Mouse (Mus musculus): ENCODE results near the gene Pax6. TPM values are rescaled to one million over a fixed set of nuclear protein-coding genes. Genes with fewer than 3 reads are reported as not detected.

Gene Pax6
- polyA plus RNA-seq (2015; fragmentation: Nextera tagmentation; extraction: Ambion mirVana): 0.38 TPM in 1 of 2 replicates, not detected in the other

- Histone ChIP-seq H3K9me3 (replicated peaks; ENCODE audit: low read length) (no peaks in the 10 kb centered on the region), H3K4me1 (replicated peaks; ENCODE audit: insufficient read depth, low read length) (peaks cover 2% of the 10 kb centered on the region), H3K4me3 (replicated peaks; ENCODE audit: low read depth, low read length) (peak within 1 kb of the TSS; percentile 11), H3K36me3 (ENCODE audit: insufficient read depth, low read length) (no peaks in the 10 kb centered on the region), H3K27ac (no peak within 1 kb of the TSS), H3K27me3 (ENCODE audit: insufficient read depth, low read length) (peaks cover 94% of the 10 kb centered on the region), H3K4me2 (ENCODE audit: low read length) (peak within 1 kb of the TSS; percentile 25), H3K9ac (ENCODE audit: low read depth, low read length) (no peak within 1 kb of the TSS)
- no peak for TF ChIP-seq CTCF (IDR thresholded peaks at IDR 0.05; ENCODE audit: low read depth)
- DNase-seq (ENCODE audit: low spot score) (no peak), ATAC-seq (replicated peaks; ENCODE audit: low FRiP score, low read depth) (no peak)
- under 1% methylated on average over 44 of the region's 44 CpGs for WGBS
These were observed at the start of gene Pax6 for GRCm38 (mm10) chr2:105668271-105669270. TSS of gene Pax6 (plus strand) at chr2:105668900.

- H3K27ac ChIP-seq: no peak overlapping the region
- H3K4me3 ChIP-seq (replicated peaks; ENCODE audit: low read depth, low read length): no peak overlapping the region
- DNase-seq (ENCODE audit: low spot score) (no peak), ATAC-seq (replicated peaks; ENCODE audit: low FRiP score, low read depth) (no peak)
- H3K36me3 ChIP-seq (ENCODE audit: insufficient read depth, low read length): no peaks in the 10 kb centered on the region
- 82% methylated on average over 2 of the region's 2 CpGs for WGBS
- no peaks in the 10 kb centered on the region for H3K9me3 ChIP-seq (replicated peaks; ENCODE audit: low read length)
- TF ChIP-seq CTCF (IDR thresholded peaks at IDR 0.05; ENCODE audit: low read depth): no peak
- H3K27me3 ChIP-seq (ENCODE audit: insufficient read depth, low read length): no peaks in the 10 kb centered on the region
- no peak overlapping the region for H3K9ac ChIP-seq (ENCODE audit: low read depth, low read length)
- no peak overlapping the region for H3K4me2 ChIP-seq (ENCODE audit: low read length)
- H3K4me1 ChIP-seq (replicated peaks; ENCODE audit: insufficient read depth, low read length): no peaks in the 10 kb centered on the region
These were observed 19.8 kb upstream of the Pax6 start for GRCm38 (mm10) chr2:105648933-105649332.

- Histone ChIP-seq H3K4me3 (replicated peaks; ENCODE audit: low read depth, low read length) (no peak overlapping the region), H3K27ac (no peak overlapping the region), H3K9ac (ENCODE audit: low read depth, low read length) (no peak overlapping the region), H3K36me3 (ENCODE audit: insufficient read depth, low read length) (no peaks in the 10 kb centered on the region), H3K27me3 (ENCODE audit: insufficient read depth, low read length) (peaks cover 49% of the 10 kb centered on the region), H3K9me3 (replicated peaks; ENCODE audit: low read length) (no peaks in the 10 kb centered on the region), H3K4me1 (replicated peaks; ENCODE audit: insufficient read depth, low read length) (peaks cover 4% of the 10 kb centered on the region; the same call in 1 of the 2 replicates), H3K4me2 (ENCODE audit: low read length) (no peak overlapping the region)
- 64% methylated on average over 8 of the region's 8 CpGs for WGBS
- DNase-seq (ENCODE audit: low spot score) (no peak), ATAC-seq (replicated peaks; ENCODE audit: low FRiP score, low read depth) (no peak)
- TF ChIP-seq CTCF (IDR thresholded peaks at IDR 0.05; ENCODE audit: low read depth): no peak
These were observed 12.2 kb upstream of the Pax6 start for GRCm38 (mm10) chr2:105656456-105656855.

- Histone ChIP-seq H3K9ac (ENCODE audit: low read depth, low read length) (no peak overlapping the region), H3K36me3 (ENCODE audit: insufficient read depth, low read length) (no peaks in the 10 kb centered on the region), H3K9me3 (replicated peaks; ENCODE audit: low read length) (no peaks in the 10 kb centered on the region), H3K27me3 (ENCODE audit: insufficient read depth, low read length) (peaks cover 72% of the 10 kb centered on the region), H3K4me2 (ENCODE audit: low read length) (no peak overlapping the region), H3K27ac (no peak overlapping the region), H3K4me3 (replicated peaks; ENCODE audit: low read depth, low read length) (no peak overlapping the region), H3K4me1 (replicated peaks; ENCODE audit: insufficient read depth, low read length) (peaks cover 4% of the 10 kb centered on the region; the same call in 1 of the 2 replicates)
- no peak for TF ChIP-seq CTCF (IDR thresholded peaks at IDR 0.05; ENCODE audit: low read depth)
- 4% methylated on average over 9 of the region's 9 CpGs for WGBS
- no peak for ATAC-seq (replicated peaks; ENCODE audit: low FRiP score, low read depth)
- no peak for DNase-seq (ENCODE audit: low spot score)
These were observed 9.3 kb upstream of the Pax6 start for GRCm38 (mm10) chr2:105659350-105659749.

- DNase-seq (ENCODE audit: low spot score) (no peak), ATAC-seq (replicated peaks; ENCODE audit: low FRiP score, low read depth) (0 out of 2 replicates have a peak, but pooled peaks have one; percentile 36)
- Histone ChIP-seq H3K27me3 (ENCODE audit: insufficient read depth, low read length) (peaks cover 80% of the 10 kb centered on the region), H3K4me1 (replicated peaks; ENCODE audit: insufficient read depth, low read length) (peaks cover 4% of the 10 kb centered on the region; the same call in 1 of the 2 replicates), H3K9me3 (replicated peaks; ENCODE audit: low read length) (no peaks in the 10 kb centered on the region), H3K9ac (ENCODE audit: low read depth, low read length) (no peak overlapping the region), H3K36me3 (ENCODE audit: insufficient read depth, low read length) (no peaks in the 10 kb centered on the region), H3K27ac (no peak overlapping the region), H3K4me3 (replicated peaks; ENCODE audit: low read depth, low read length) (no peak overlapping the region), H3K4me2 (ENCODE audit: low read length) (0 out of 2 replicates have a peak overlapping the region, but pooled peaks have one; percentile 18)
- TF ChIP-seq CTCF (IDR thresholded peaks at IDR 0.05; ENCODE audit: low read depth): no peak
- 2% methylated on average over 41 of the region's 41 CpGs for WGBS
These were observed 8.5 kb upstream of the Pax6 start for GRCm38 (mm10) chr2:105659926-105660873.

All from kidney, postnatal 0 days (tissue).